8 mouse cellular contexts compared by ENCODE assay signal in genomic region chr14:121800962-121801361, GRCm38 (mm10). TPM values are rescaled to one million over a fixed set of nuclear protein-coding genes. Genes with fewer than 3 reads are reported as not detected.
DNase-seq lines count a peak whose midpoint lies in the region; ATAC-seq and TF ChIP-seq lines count a peak whose summit lies in the region.
"Had no signal": no experiment of that assay in that cellular context is flagged by ENCODE, and none has a peak within 500 bp of the region (broad histone marks: within the 10 kb centered on the region; RNA-seq: fewer than 3 reads in every experiment).

No protein-coding gene starts in this region.

- TF ChIP-seq POLR2A in MEL (IDR thresholded peaks at IDR 0.05; ENCODE audit: control insufficient read depth in 1 of 2, insufficient read depth in 1 of 2, low read depth in 1 of 2, low read length in 2 of 2, poor library complexity in 1 of 2), result no peak

- 0 out of 2 replicates have a peak, but pooled peaks cover 3% of the 10 kb centered on the region for H3K27me3 ChIP-seq in kidney, embryonic 15.5 days
- no peaks in the 10 kb centered on the region for H3K27me3 ChIP-seq in MEL (ENCODE audit: control insufficient read depth in 1 of 2, insufficient read depth in 2 of 2, low read length in 2 of 2)

- H3K79me2 ChIP-seq in MEL (ENCODE audit: control insufficient read depth, insufficient read depth, low read length, poor library complexity), result peaks cover 2% of the 10 kb centered on the region; the same call in 1 of the 2 replicates

- TF ChIP-seq CTCF in MEL (IDR thresholded peaks at IDR 0.05 in 2 of 3, conservative IDR thresholded peaks at IDR 0.05 in 1 of 3; ENCODE audit: control insufficient read depth in 1 of 3, insufficient read depth in 1 of 3, low read depth in 2 of 3, low read length in 3 of 3, poor library complexity in 1 of 3, severe bottlenecking in 1 of 3), result peak; percentile 23 to 65 (median 50); a peak in 5 of 6 replicates

- H3K4me2 ChIP-seq in kidney, embryonic 15.5 days, result no peak overlapping the region
- H3K4me2 ChIP-seq: hindbrain, embryonic 14.5 days had no signal

- DNase-seq in kidney, adult 11 months, result peak; percentile 72
- peak; percentile 67 for DNase-seq in MEL (ENCODE audit: low read depth, low spot score)
- DNase-seq in cerebellum, postnatal 14 days, result peak; percentile 55 to 63
- DNase-seq in naive thymus-derived CD4-positive, alpha-beta T cell, adult 2 months (ENCODE audit: low read depth), result peak; percentile 41
- no peak for DNase-seq in gastrocnemius, adult 8-10 months (ENCODE audit: low spot score in 2 of 2)
- no peak for DNase-seq in gastrocnemius, postnatal 36 days

- intact Hi-C loops in gastrocnemius, postnatal 36 days (cut with DNase I), result no loop called here

- no peak for ATAC-seq in kidney, embryonic 15.5 days (replicated peaks; ENCODE audit: low FRiP score)

- H3K4me3 ChIP-seq in kidney, embryonic 15.5 days (replicated peaks), result no peak overlapping the region
- H3K4me3 ChIP-seq in MEL (ENCODE audit: control insufficient read depth in 1 of 2, insufficient read depth in 1 of 2, low read depth in 2 of 2, low read length in 2 of 2), result no peak overlapping the region

- no peak for TF ChIP-seq EP300 in MEL (IDR thresholded peaks at IDR 0.05; ENCODE audit: low read depth in 1 of 2, low read length in 2 of 2)

- peaks cover 13% of the 10 kb centered on the region for H3K4me1 ChIP-seq in kidney, embryonic 15.5 days
- peaks cover 3 to 8% of the 10 kb centered on the region in 2 experiments; a peak in 3 of 4 replicates for H3K4me1 ChIP-seq in MEL (ENCODE audit: control insufficient read depth in 1 of 2, insufficient read depth in 2 of 2, low read length in 2 of 2)

- WGBS in kidney, embryonic 15.5 days, result 18% methylated on average over 2 of the region's 2 CpGs

- no peaks in the 10 kb centered on the region for H3K36me3 ChIP-seq in kidney, embryonic 15.5 days
- peaks cover 0 to 7% of the 10 kb centered on the region in 2 experiments; a peak in 2 of 4 replicates for H3K36me3 ChIP-seq in MEL (ENCODE audit: control insufficient read depth in 1 of 2, insufficient read depth in 2 of 2, low read length in 2 of 2)

- no peak overlapping the region for H3K27ac ChIP-seq in kidney, embryonic 15.5 days
- no peak overlapping the region for H3K27ac ChIP-seq in MEL (ENCODE audit: control insufficient read depth, low read depth, low read length)
- H3K27ac ChIP-seq: hindbrain, embryonic 14.5 days had no signal

- peak; percentile 42 for TF ChIP-seq RAD21 in MEL (IDR thresholded peaks at IDR 0.05; ENCODE audit: low read depth, low read length)

- H3K9me3 ChIP-seq in kidney, embryonic 15.5 days (replicated peaks), result no peaks in the 10 kb centered on the region
- H3K9me3 ChIP-seq in MEL (replicated peaks; ENCODE audit: insufficient read depth, low read length), result no peaks in the 10 kb centered on the region

- H3K9ac ChIP-seq in kidney, embryonic 15.5 days, result no peak overlapping the region
- no peak overlapping the region for H3K9ac ChIP-seq in MEL (ENCODE audit: control insufficient read depth, low read depth, low read length, poor library complexity, severe bottlenecking)
- H3K9ac ChIP-seq: hindbrain, embryonic 14.5 days had no signal

TF ChIP-seq in MEL, 35 proteins besides CTCF, POLR2A, EP300 and RAD21:
- TF ChIP-seq GABPA (IDR thresholded peaks at IDR 0.05; ENCODE audit: low read depth, low read length) (no peak), SMC3 (IDR thresholded peaks at IDR 0.05; ENCODE audit: low read depth, low read length) (peak; percentile 67), CHD1 (IDR thresholded peaks at IDR 0.05; ENCODE audit: low read depth, low read length) (no peak), TBP (IDR thresholded peaks at IDR 0.05; ENCODE audit: low read depth, low read length) (0 out of 2 replicates have a peak, but pooled peaks have one; percentile 18)

RNA-seq across cellular contexts. Expression of gene Dock9, which starts 3.3 kb away (rescaled TPM):
- polyA plus RNA-seq in kidney, embryonic 15.5 days (2015; fragmentation: Nextera tagmentation; extraction: Ambion mirVana), result 10.1 and 11.1 TPM in 2 replicates
- 5.6 and 6.3 TPM in 2 replicates for total RNA-seq in MEL (2012; rRNA removed)
- 1 to 10 TPM in 1 of 2 experiments, not detected in 1; 9.4 TPM for polyA plus RNA-seq in MEL (2012; ENCODE audit: insufficient read depth in 1 of 2, insufficient read length in 2 of 2, low read depth in 1 of 2, low replicate concordance in 2 of 2, missing spikeins in 1 of 2)
- 10 to 100 TPM; 11.6 to 16.7 (median 14.0) TPM for total RNA-seq in gastrocnemius, adult 8-10 months (2022)
- 10 to 100 TPM; 14.9 to 18.2 TPM for total RNA-seq in gastrocnemius, postnatal 36 days (2021)

Comparison
In these comparisons a context has a peak if more than half of its experiments do, and no peak if none do; other contexts are left out.
1. DNase-seq: peak in kidney, adult 11 months (single experiment), MEL (single experiment), cerebellum, postnatal 14 days (2 of 2) and naive thymus-derived CD4-positive, alpha-beta T cell, adult 2 months (single experiment); none in gastrocnemius, adult 8-10 months (0 of 2) and gastrocnemius, postnatal 36 days (0 of 2).